Mouse (Mus musculus): ENCODE results near the gene Eif5a. TPM values are rescaled to one million over a fixed set of nuclear protein-coding genes. Genes with fewer than 3 reads are reported as not detected.

Eif5a gene
- polyA plus RNA-seq, 1 experiment, result 1,243 TPM

- H3K27me3 ChIP-seq (ENCODE audit: control insufficient read depth, insufficient read depth, insufficient read length), result no peaks in the 10 kb centered on the region
- H3K4me2 ChIP-seq (ENCODE audit: low read depth), result peak within 1 kb of the TSS; percentile 89
- peaks cover 11% of the 10 kb centered on the region for H3K36me3 ChIP-seq (ENCODE audit: control insufficient read depth, insufficient read depth)
- peak within 1 kb of the TSS; percentile 51 for H3ac ChIP-seq (ENCODE audit: control insufficient read depth, insufficient read length)
- H3K79me2 ChIP-seq (ENCODE audit: control insufficient read depth, insufficient read depth), result no peaks in the 10 kb centered on the region
- TF ChIP-seq USF1 (IDR thresholded peaks at IDR 0.05; ENCODE audit: low read depth) (no peak), POLR2AphosphoS2 (IDR thresholded peaks at IDR 0.05; ENCODE audit: insufficient read length, low read depth) (peak; percentile 93), POLR2A (IDR thresholded peaks at IDR 0.05; ENCODE audit: insufficient read length, low read depth) (peak; percentile 69), MYOG (IDR thresholded peaks at IDR 0.05; ENCODE audit: control insufficient read depth in 1 of 3, insufficient read depth in 1 of 3, insufficient read length in 2 of 3, low read depth in 2 of 3) (no peak), REST (IDR thresholded peaks at IDR 0.05; ENCODE audit: insufficient read depth, insufficient read length) (no peak), TCF3 (IDR thresholded peaks at IDR 0.05; ENCODE audit: insufficient read length, low read depth) (no peak), E2F4 (IDR thresholded peaks at IDR 0.05; ENCODE audit: insufficient read depth) (peak; percentile 58), MAX (IDR thresholded peaks at IDR 0.05; ENCODE audit: low read depth) (no peak), TCF12 (IDR thresholded peaks at IDR 0.05; ENCODE audit: insufficient read depth, poor library complexity, severe bottlenecking) (no peak), SRF (IDR thresholded peaks at IDR 0.05; ENCODE audit: control insufficient read depth, insufficient read length, low read depth) (no peak), MYOD1 (IDR thresholded peaks at IDR 0.05; ENCODE audit: control insufficient read depth in 1 of 3, insufficient read length in 2 of 3, low read depth in 2 of 3) (no peak), CEBPB (IDR thresholded peaks at IDR 0.05; ENCODE audit: insufficient read depth, poor library complexity, severe bottlenecking) (peak; percentile 66; the same call in 1 of the 2 replicates)
- H3K4me3 ChIP-seq, result peak within 1 kb of the TSS; percentile 85
These were observed 21.0 kb downstream of the Eif5a start, which contains the start of the genes 2810408A11Rik and Neurl4 for GRCm38 (mm10) chr11:69900471-69901405. Gene 2810408A11Rik (minus strand): TSS chr11:69900987. Gene Neurl4 (plus strand): TSS chr11:69901072.

- Histone ChIP-seq H3K4me2 (ENCODE audit: low read depth) (peak overlapping the region; percentile 89), H3K4me3 (peak overlapping the region; percentile 85), H3ac (ENCODE audit: control insufficient read depth, insufficient read length) (peak overlapping the region; percentile 51), H3K27me3 (ENCODE audit: control insufficient read depth, insufficient read depth, insufficient read length) (no peaks in the 10 kb centered on the region), H3K36me3 (ENCODE audit: control insufficient read depth, insufficient read depth) (peaks cover 5% of the 10 kb centered on the region), H3K79me2 (ENCODE audit: control insufficient read depth, insufficient read depth) (no peaks in the 10 kb centered on the region)
- no peak for TF ChIP-seq E2F4 (IDR thresholded peaks at IDR 0.05; ENCODE audit: insufficient read depth)
- TF ChIP-seq MYOG (IDR thresholded peaks at IDR 0.05; ENCODE audit: control insufficient read depth in 1 of 3, insufficient read depth in 1 of 3, insufficient read length in 2 of 3, low read depth in 2 of 3), result no peak
- TF ChIP-seq SRF (IDR thresholded peaks at IDR 0.05; ENCODE audit: control insufficient read depth, insufficient read length, low read depth), result no peak
- no peak for TF ChIP-seq MYOD1 (IDR thresholded peaks at IDR 0.05; ENCODE audit: control insufficient read depth in 1 of 3, insufficient read length in 2 of 3, low read depth in 2 of 3)
- TF ChIP-seq POLR2A (IDR thresholded peaks at IDR 0.05; ENCODE audit: insufficient read length, low read depth), result no peak
- no peak for TF ChIP-seq TCF3 (IDR thresholded peaks at IDR 0.05; ENCODE audit: insufficient read length, low read depth)
- no peak for TF ChIP-seq USF1 (IDR thresholded peaks at IDR 0.05; ENCODE audit: low read depth)
These were observed 21.9 kb downstream of the Eif5a start for GRCm38 (mm10) chr11:69899870-69900269.

- Histone ChIP-seq H3K4me2 (ENCODE audit: low read depth) (no peak within 1 kb of the TSS), H3K36me3 (ENCODE audit: control insufficient read depth, insufficient read depth) (no peaks in the 10 kb centered on the region), H3K4me3 (no peak within 1 kb of the TSS), H3K79me2 (ENCODE audit: control insufficient read depth, insufficient read depth) (no peaks in the 10 kb centered on the region), H3K27me3 (ENCODE audit: control insufficient read depth, insufficient read depth, insufficient read length) (no peaks in the 10 kb centered on the region), H3ac (ENCODE audit: control insufficient read depth, insufficient read length) (no peak within 1 kb of the TSS)
- TF ChIP-seq MYOD1 (IDR thresholded peaks at IDR 0.05; ENCODE audit: control insufficient read depth in 1 of 3, insufficient read length in 2 of 3, low read depth in 2 of 3), result no peak
- no peak for TF ChIP-seq USF1 (IDR thresholded peaks at IDR 0.05; ENCODE audit: low read depth)
- no peak for TF ChIP-seq TCF3 (IDR thresholded peaks at IDR 0.05; ENCODE audit: insufficient read length, low read depth)
- no peak for TF ChIP-seq MYOG (IDR thresholded peaks at IDR 0.05; ENCODE audit: control insufficient read depth in 1 of 3, insufficient read depth in 1 of 3, insufficient read length in 2 of 3, low read depth in 2 of 3)
- TF ChIP-seq MAX (IDR thresholded peaks at IDR 0.05; ENCODE audit: low read depth), result no peak
- no peak for TF ChIP-seq SRF (IDR thresholded peaks at IDR 0.05; ENCODE audit: control insufficient read depth, insufficient read length, low read depth)
- TF ChIP-seq CEBPB (IDR thresholded peaks at IDR 0.05; ENCODE audit: insufficient read depth, poor library complexity, severe bottlenecking), result no peak
- TF ChIP-seq POLR2A (IDR thresholded peaks at IDR 0.05; ENCODE audit: insufficient read length, low read depth), result no peak
- TF ChIP-seq REST (IDR thresholded peaks at IDR 0.05; ENCODE audit: insufficient read depth, insufficient read length), result no peak
- no peak for TF ChIP-seq POLR2AphosphoS2 (IDR thresholded peaks at IDR 0.05; ENCODE audit: insufficient read length, low read depth)
- TF ChIP-seq E2F4 (IDR thresholded peaks at IDR 0.05; ENCODE audit: insufficient read depth), result no peak
- no peak for TF ChIP-seq TCF12 (IDR thresholded peaks at IDR 0.05; ENCODE audit: insufficient read depth, poor library complexity, severe bottlenecking)
These were observed 26.5 kb downstream of the Eif5a start, which contains the start of gene Acap1 for GRCm38 (mm10) chr11:69895291-69895690. Gene Acap1 (minus strand): TSS chr11:69895539.

- H3K27me3 ChIP-seq (ENCODE audit: control insufficient read depth, insufficient read depth, insufficient read length), result no peaks in the 10 kb centered on the region
These were observed 27.1 kb downstream of the Eif5a start for GRCm38 (mm10) chr11:69894671-69895070.

More at GRCm38 (mm10) chr11:69894671-69895070, 27.1 kb downstream of the Eif5a start:
- Histone ChIP-seq H3ac (ENCODE audit: control insufficient read depth, insufficient read length) (no peak overlapping the region), H3K79me2 (ENCODE audit: control insufficient read depth, insufficient read depth) (no peaks in the 10 kb centered on the region), H3K36me3 (ENCODE audit: control insufficient read depth, insufficient read depth) (no peaks in the 10 kb centered on the region), H3K4me3 (no peak overlapping the region), H3K4me2 (ENCODE audit: low read depth) (no peak overlapping the region)
- TF ChIP-seq CEBPB (IDR thresholded peaks at IDR 0.05; ENCODE audit: insufficient read depth, poor library complexity, severe bottlenecking) (no peak), MYOG (IDR thresholded peaks at IDR 0.05; ENCODE audit: control insufficient read depth in 1 of 3, insufficient read depth in 1 of 3, insufficient read length in 2 of 3, low read depth in 2 of 3) (no peak), REST (IDR thresholded peaks at IDR 0.05; ENCODE audit: insufficient read depth, insufficient read length) (no peak), POLR2AphosphoS2 (IDR thresholded peaks at IDR 0.05; ENCODE audit: insufficient read length, low read depth) (no peak), USF1 (IDR thresholded peaks at IDR 0.05; ENCODE audit: low read depth) (no peak), E2F4 (IDR thresholded peaks at IDR 0.05; ENCODE audit: insufficient read depth) (no peak), MAX (IDR thresholded peaks at IDR 0.05; ENCODE audit: low read depth) (no peak), POLR2A (IDR thresholded peaks at IDR 0.05; ENCODE audit: insufficient read length, low read depth) (no peak), TCF3 (IDR thresholded peaks at IDR 0.05; ENCODE audit: insufficient read length, low read depth) (no peak), TCF12 (IDR thresholded peaks at IDR 0.05; ENCODE audit: insufficient read depth, poor library complexity, severe bottlenecking) (no peak), SRF (IDR thresholded peaks at IDR 0.05; ENCODE audit: control insufficient read depth, insufficient read length, low read depth) (no peak), MYOD1 (IDR thresholded peaks at IDR 0.05; ENCODE audit: control insufficient read depth in 1 of 3, insufficient read length in 2 of 3, low read depth in 2 of 3) (no peak)

Measured in myocyte (in vitro differentiated cells).